Mouse (Mus musculus): ENCODE data around the gene Zfp185. TPM values are rescaled to one million over a fixed set of nuclear protein-coding genes. Genes with fewer than 3 reads are reported as not detected.
A peak's percentile ranks its signal among the peaks of the same experiment; 100 is the strongest.
"Not testable (repeated sequence)": the region's sequence is repeated elsewhere in the genome, so short reads cannot be mapped to it uniquely, and the experiment has no call there.

Zfp185 gene
- polyA plus RNA-seq, 1 experiment from 2014 or later: 1.1 TPM

DNA sequence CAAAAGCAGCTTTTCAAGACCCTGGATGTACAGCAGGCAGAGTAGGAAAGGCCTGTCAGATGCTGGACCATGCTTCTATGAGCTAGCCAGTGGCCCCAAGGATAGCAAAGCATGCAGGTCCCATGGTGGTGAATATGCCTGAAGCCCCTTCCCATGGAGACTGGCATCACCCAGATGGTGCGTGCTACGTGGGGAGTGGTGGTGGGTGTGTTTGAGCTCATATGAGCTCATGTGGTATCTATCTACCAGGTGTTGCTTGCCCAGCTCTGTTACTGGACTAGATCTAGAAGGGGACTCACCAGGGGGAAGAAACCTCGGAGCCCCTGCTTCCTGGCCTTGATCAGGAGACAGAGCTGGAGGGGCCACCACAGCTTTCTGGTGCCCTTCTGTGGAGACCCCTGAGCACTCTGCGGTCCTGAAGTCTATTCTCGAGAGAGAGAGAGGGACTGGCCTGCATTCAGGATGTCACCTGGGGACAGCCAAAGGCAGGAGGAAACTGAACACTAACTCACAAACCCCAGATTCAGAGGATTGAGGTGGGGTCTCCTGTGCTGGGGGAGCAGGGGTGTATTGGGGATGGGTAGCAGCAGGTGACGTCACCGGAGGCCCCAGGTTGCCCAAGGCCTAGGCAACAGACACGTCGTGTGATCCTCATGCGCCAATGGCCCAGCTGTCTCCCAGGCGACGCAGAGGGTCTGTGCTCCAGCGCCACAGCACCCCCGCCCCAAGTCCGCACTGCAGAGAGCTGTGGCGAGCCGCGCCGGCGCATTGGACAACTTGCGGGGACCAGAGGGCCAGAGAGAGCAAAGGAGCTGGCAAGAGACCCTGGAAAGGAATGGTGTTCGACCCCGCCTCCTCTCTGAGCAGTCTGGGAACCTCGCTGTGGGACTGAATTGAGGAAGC lies 76.6 kb downstream of the Zfp185 start:
- Histone ChIP-seq H3K4me3 (replicated peaks) (peak overlapping the region; percentile 43), H3K9ac (replicated peaks) (peak overlapping the region; percentile 45), H3K36me3 (no peaks in the 10 kb centered on the region), H3K9me3 (replicated peaks) (no peaks in the 10 kb centered on the region), H3K4me1 (0 out of 2 replicates have a peak, but pooled peaks cover 10% of the 10 kb centered on the region), H3K27me3 (replicated peaks) (no peaks in the 10 kb centered on the region), H3K27ac (replicated peaks) (peak overlapping the region; percentile 24; the same call in 1 of the 2 replicates), H3K4me2 (peak overlapping the region; percentile 65)
- ATAC-seq (ENCODE audit: low FRiP score): peak; percentile 95
- 29% methylated on average over 24 of the region's 24 CpGs for WGBS

DNA sequence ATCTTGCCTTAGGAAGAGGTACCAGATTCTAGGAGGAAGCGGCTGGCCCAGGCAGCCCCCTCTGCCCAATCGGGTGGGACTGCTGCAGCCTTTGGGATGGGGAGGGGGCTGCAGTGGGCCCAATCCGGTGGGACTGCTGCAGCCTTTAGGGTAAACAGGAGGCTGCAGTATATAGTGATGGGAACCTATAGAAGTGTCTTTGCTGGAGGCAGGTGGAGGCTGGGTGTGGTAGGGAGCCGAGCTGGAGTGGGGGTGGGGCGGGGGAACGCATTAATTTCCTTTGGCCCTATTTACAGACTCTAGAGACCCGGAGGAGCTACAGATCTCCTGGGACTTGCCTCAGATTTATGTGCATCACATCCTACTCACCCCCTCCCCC lies 77.3 kb downstream of the Zfp185 start, which contains the start of gene Pnma3:
Pnma3 (plus strand) TSS at position 373 of the 379 bp plus-strand sequence.
- no peaks in the 10 kb centered on the region for H3K9me3 ChIP-seq (replicated peaks)
- 0 out of 2 replicates have a peak, but pooled peaks cover 10% of the 10 kb centered on the region for H3K4me1 ChIP-seq
- no peaks in the 10 kb centered on the region for H3K36me3 ChIP-seq
- 33% methylated on average over 7 of the region's 7 CpGs for WGBS
- peak; percentile 72 for ATAC-seq (ENCODE audit: low FRiP score)
- peak within 1 kb of the TSS; percentile 43 for H3K4me3 ChIP-seq (replicated peaks)
- H3K27me3 ChIP-seq (replicated peaks): no peaks in the 10 kb centered on the region
- H3K4me2 ChIP-seq: peak within 1 kb of the TSS; percentile 65
- H3K9ac ChIP-seq (replicated peaks): peak within 1 kb of the TSS; percentile 45
- peak within 1 kb of the TSS; percentile 24; the same call in 1 of the 2 replicates for H3K27ac ChIP-seq (replicated peaks)

DNA sequence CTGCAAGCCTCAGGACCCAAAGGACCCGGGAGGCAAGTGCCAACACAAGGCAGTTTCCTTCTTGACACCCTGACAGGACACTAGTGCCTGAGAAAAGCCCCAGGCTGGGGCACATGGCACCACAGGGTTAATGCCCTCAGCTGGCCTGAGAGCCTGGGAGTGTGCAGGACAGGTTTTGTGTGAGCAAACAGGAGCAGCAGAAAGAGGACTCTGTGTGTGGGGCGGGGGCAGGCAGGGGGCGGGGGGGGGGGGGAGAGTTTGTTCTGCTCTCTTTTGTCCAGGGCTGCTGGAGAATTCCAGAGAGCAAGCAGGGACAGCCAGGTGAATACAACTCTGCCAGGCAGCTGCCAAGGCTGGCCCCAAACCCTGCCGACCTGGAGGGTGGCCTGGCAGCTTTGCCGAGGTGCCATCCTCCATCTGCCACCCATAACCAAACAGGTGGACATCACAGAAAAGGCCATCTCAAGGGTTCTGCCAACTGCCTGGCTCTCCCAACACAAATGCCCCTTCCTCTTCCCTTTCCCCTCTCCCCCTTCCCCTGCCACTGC lies 79.7 kb downstream of the Zfp185 start:
- not testable (repeated sequence) for H3K27me3 ChIP-seq (replicated peaks); H3K9ac ChIP-seq (replicated peaks); H3K4me2 ChIP-seq; H3K9me3 ChIP-seq (replicated peaks); H3K4me3 ChIP-seq (replicated peaks); H3K36me3 ChIP-seq; H3K27ac ChIP-seq (replicated peaks); ATAC-seq (ENCODE audit: low FRiP score)
- H3K4me1 ChIP-seq: 0 out of 2 replicates have a peak, but pooled peaks cover 10% of the 10 kb centered on the region
- WGBS: no CpG with 5 or more reads among the region's 5 CpGs

MicroRNA genes within 50 kb of the gene (microRNA counts, 519-probe panel; counts per million panel counts)
- 1,819 counts per million, percentile 32 among the panel's probes with 10 or more counts for microRNA mmu-miR-2137

Small RNAs within 50 kb of the gene (microRNA-seq; reads per million reads assigned to microRNA genes)
- 1.0 reads per million for gene Mir2137

Other genes starting within 250 kb of the Zfp185 start
- 3.4 and 4.0 TPM in 2 replicates for gene Gabrq, start 162.2 kb upstream of the Zfp185 start, polyA plus RNA-seq (2015; fragmentation: Nextera tagmentation; extraction: Ambion mirVana)
- 62.8 and 65.6 TPM in 2 replicates for gene Cetn2, start 68.9 kb upstream of the Zfp185 start, polyA plus RNA-seq (2015; fragmentation: Nextera tagmentation; extraction: Ambion mirVana)
- gene Nsdhl, start 68.8 kb upstream of the Zfp185 start, polyA plus RNA-seq (2015; fragmentation: Nextera tagmentation; extraction: Ambion mirVana): 45.3 and 50.8 TPM in 2 replicates
- 0.23 TPM in 2 replicates for gene Pnma5, start 49.8 kb downstream of the Zfp185 start, polyA plus RNA-seq (2015; fragmentation: Nextera tagmentation; extraction: Ambion mirVana)
- 4.5 and 6.0 TPM in 2 replicates for gene Pnma3, start 77.4 kb downstream of the Zfp185 start, polyA plus RNA-seq (2015; fragmentation: Nextera tagmentation; extraction: Ambion mirVana)
- gene Xlr4a, start 95.1 kb downstream of the Zfp185 start, polyA plus RNA-seq (2015; fragmentation: Nextera tagmentation; extraction: Ambion mirVana): 0.29 and 4.0 TPM in 2 replicates
- 4.2 TPM in 2 replicates for gene Xlr3a, start 109.8 kb downstream of the Zfp185 start, polyA plus RNA-seq (2015; fragmentation: Nextera tagmentation; extraction: Ambion mirVana)
- gene Gm14685, start 129.7 kb downstream of the Zfp185 start, polyA plus RNA-seq (2015; fragmentation: Nextera tagmentation; extraction: Ambion mirVana): 0.84 TPM in 1 of 2 replicates, not detected in the other
- not detected in 2 replicates for gene Xlr5b, start 161.5 kb downstream of the Zfp185 start, polyA plus RNA-seq (2015; fragmentation: Nextera tagmentation; extraction: Ambion mirVana)
- 0.59 TPM in 1 of 2 replicates, not detected in the other for gene DXBay18, start 162.1 kb downstream of the Zfp185 start, polyA plus RNA-seq (2015; fragmentation: Nextera tagmentation; extraction: Ambion mirVana)
- not detected in 2 replicates for gene Spin2d, start 189.7 kb downstream of the Zfp185 start, polyA plus RNA-seq (2015; fragmentation: Nextera tagmentation; extraction: Ambion mirVana)
- gene Xlr3b, start 204.9 kb downstream of the Zfp185 start, polyA plus RNA-seq (2015; fragmentation: Nextera tagmentation; extraction: Ambion mirVana): 16.5 and 19.9 TPM in 2 replicates
- 0.37 and 3.1 TPM in 2 replicates for gene Xlr4b, start 227.0 kb downstream of the Zfp185 start, polyA plus RNA-seq (2015; fragmentation: Nextera tagmentation; extraction: Ambion mirVana)
- gene F8a, start 241.0 kb downstream of the Zfp185 start, polyA plus RNA-seq (2015; fragmentation: Nextera tagmentation; extraction: Ambion mirVana): 31.3 and 35.3 TPM in 2 replicates

All from neural tube, embryonic 15.5 days (tissue).